Mouse (Mus musculus) adrenal gland, adult 18-20 months (tissue): ENCODE results near the gene Aff3. TPM values are rescaled to one million over a fixed set of nuclear protein-coding genes. Genes with fewer than 3 reads are reported as not detected.

Source experiments
- DNase-seq, 2 experiments: peaks; one replicate each; pipeline ENCODE4 v3.0.0; 2021 to 2022; ENCODE audit warnings: low spot score in 2 of 2
- total RNA-seq, 2 experiments: library from RNA; stranded (reverse); gene quantifications; 1 replicate in 1 of 2; 2 replicates in 1 of 2; pipeline ENCODE4 v1.2.3; 2021

Gene Aff3
- total RNA-seq, 2 experiments from 2014 or later = 2.2 to 2.8 TPM

GRCm38 (mm10) chr1:38547685-38548084 lies 117.1 kb downstream of the Aff3 start:
- DNase-seq = no peak

DNA sequence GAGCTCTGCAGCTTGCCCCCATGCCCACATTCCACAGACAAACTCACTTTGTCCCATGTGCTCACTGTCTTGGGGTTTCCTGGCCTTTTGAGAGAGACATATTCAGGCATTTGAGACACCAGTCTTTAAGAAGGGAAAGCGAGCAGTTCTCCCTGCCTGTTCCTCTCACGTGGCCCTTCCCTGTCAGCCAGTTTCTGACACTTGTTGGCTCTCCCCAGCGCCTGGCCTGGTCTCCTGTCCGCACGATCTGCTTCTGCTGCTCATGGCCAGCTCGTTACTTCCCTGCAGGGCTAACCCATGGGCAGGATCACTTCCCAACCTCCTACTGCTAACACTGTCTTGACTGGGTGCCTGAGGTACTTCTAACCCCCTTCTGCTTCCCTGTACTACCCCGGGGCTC lies 118.1 kb downstream of the Aff3 start:
- no peak for DNase-seq

GRCm38 (mm10) chr1:38545282-38545945 lies 119.3 kb downstream of the Aff3 start:
- no peak for DNase-seq

DNA sequence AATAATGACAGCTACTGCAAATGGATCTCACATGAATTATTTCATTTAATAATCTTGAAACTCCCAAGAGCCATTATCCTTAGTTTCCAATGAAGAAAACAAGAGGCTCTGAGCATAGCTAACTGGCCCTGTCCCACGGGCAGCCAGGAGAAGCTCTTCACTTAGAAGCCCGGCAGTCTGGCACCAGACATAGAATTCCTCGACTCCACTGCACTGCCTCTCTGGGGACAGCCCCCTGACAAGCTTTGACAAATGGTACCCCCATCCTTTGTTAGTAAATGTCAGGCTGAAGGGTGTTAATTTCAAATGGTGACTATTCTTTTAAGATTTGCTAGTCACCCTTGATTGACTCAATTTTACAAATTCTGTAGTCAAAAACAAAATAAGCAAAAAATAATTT lies 120.3 kb downstream of the Aff3 start:
- DNase-seq = no peak

DNA sequence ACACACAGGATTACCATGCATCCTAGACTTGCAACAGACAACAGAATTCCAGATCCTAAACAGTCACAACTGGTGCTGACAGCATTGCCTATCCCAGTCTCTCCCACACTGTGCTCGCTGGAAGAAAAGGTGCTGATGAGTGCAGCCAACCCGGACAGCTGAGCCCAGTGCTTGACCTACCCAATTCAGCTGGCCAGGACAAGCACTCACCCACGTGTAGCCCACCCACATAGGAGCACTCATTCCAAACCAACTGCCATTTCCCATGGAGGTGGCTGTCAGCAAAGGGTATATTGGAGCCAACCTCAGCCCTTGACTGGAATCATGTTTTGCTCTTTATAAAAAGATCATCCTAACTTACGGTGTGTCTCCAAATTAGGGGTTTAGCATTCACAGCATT lies 123.2 kb downstream of the Aff3 start:
- DNase-seq = no peak

- DNase-seq = no peak
Observed at GRCm38 (mm10) chr1:38536929-38537540, 127.7 kb downstream of the Aff3 start.

- no peak for DNase-seq
Observed at GRCm38 (mm10) chr1:38532581-38532980, 132.2 kb downstream of the Aff3 start.

- DNase-seq = no peak
Observed at GRCm38 (mm10) chr1:38528607-38529006, 136.1 kb downstream of the Aff3 start.

DNA sequence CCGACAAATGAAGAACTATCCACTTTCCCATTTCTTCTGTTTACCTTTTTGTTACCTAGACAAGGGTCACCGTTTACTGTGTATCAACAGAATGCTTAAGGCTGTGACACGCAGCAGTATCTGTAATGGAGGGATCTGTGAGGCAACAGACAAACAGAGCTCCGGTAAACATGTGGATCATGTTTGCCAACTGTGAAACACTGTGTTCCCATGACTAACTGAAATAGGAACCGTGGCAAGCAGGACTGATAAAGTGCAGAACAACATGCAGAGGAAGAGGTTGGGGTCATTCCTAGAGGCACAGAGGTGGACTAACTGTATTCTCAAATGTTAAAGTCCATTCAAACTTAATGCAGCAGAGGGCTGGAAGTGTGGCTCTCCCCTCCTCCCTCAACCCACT lies 138.2 kb downstream of the Aff3 start:
- no peak for DNase-seq

- no peak for DNase-seq
Observed at GRCm38 (mm10) chr1:38521651-38522050, 143.1 kb downstream of the Aff3 start.

- DNase-seq = no peak
Observed at GRCm38 (mm10) chr1:38516225-38516624, 148.5 kb downstream of the Aff3 start.

DNA sequence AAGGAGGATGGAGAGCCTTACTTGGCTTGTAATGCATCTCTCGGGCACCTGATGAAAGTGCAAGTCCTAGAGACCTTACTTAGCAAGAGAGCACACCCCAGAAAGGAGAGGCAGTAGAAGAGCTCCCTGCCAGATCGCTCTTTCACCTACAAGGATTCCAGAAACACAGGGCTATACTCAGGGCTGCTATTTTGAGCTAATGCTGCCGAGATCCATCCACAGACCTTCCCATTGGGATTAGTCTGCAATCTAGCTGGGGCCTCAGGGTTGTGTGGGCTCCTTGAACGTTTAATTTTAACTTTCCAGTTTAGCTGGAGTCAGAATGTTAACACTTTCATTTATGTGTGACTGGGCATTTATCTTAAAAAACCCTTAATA lies 150.1 kb downstream of the Aff3 start:
- DNase-seq = no peak

DNA sequence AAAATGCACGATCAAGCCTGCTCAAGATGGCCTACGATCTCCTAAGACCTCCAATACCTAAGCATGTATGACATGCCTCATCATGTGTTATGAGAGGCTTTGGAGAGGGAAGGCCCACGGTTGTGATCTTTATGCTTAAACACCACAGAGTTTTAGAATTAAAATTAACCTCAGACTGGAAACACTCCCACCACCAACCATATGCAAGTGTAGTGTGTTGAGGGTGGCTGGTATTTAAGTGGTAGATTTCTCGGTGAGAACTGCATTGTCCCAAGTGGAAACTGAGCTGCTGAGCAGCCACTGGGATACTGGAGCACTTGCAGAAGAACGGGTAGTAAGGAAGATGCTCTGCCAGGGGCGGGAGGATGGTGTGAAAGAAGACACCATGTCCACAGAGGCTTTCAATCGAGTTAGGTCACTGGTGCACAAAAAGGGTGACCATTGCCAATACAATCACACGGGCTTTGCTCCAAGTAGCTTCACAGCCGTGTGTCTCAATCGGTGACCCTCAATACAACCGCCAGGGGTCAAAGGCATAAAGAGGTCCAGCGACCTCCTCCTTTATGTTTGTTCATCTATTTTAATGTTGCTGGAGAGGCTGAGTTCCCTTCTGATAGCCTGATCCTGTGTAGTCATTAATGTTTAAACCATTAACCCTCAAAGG lies 150.7 kb downstream of the Aff3 start:
- no peak for DNase-seq

DNA sequence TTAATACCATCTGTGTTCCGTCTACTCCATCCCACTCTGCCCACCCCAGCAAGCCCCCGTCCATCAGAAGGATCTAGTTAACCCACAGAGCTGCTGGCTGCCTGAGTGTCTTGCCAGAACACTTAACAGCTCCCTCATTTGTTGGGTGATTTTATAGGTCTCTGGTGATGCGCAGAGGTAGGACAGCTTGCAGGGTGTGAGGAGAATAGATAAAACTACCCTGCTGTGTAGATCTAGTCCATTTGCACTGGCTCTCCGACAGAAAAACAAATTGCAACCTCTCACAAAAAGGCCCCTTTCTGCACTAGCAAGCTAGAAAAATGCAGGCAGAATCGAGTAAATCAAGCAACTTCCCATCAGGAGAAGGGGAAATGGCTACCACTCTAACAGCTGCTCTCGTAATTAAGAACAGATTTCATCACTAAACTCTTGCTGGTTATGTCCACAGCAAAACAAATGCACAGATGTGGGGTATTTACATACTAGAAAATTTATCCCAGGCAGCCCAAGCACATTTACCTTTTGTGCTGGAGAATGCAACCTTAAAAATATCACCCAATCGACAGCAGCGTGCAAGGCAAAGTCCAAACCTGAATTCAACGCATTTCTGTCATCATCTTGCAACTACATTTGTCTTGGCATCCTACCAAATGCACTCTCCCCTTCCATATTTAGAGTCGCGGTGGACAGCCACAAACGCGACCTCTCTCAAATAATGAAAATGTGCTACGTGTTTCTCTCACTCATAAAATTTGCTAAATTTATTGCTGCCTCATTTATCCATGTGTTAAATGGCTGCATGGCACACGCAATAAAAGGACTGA lies 152.3 kb downstream of the Aff3 start:
- no peak for DNase-seq

DNA sequence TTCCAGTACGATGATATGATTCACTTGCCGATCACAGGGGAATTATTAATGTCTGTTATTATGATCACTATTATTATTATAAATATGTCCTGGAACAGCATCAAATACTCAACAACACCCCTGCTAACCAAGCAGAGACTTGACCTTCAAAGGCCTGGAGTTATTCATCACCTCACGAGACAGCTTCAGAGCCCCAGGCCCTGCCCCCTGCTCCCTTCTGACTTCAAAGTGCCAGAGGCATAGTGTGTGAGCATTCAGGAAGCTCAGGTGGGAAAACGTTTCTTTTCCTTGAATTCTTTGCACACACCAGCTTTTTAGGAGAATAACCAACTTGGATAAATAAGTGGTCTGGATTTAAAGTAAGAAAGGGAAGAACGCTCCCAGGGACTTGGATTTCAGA lies 153.7 kb downstream of the Aff3 start:
- DNase-seq = no peak

DNA sequence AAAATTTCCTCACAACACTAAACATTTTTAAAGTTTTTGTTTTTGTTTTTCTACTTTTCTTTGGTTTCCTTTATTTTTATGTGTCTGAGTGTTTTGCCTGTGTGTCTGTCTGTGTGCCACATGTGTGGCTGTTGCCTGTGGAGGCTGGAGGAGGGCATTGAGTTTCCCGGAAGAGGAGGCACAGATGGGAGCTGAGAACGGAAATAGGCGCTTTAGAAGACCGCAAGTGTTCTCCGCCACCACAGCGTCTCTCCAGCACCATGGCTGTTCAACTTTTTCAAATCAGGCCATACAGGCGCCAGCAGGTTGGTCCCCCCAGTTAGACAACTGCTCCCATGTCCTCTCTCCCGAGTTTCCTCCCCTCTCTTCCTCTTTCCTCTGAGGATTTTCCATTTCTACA lies 155.5 kb downstream of the Aff3 start:
- DNase-seq = no peak

- no peak for DNase-seq
Observed at GRCm38 (mm10) chr1:38507636-38508179, 157.0 kb downstream of the Aff3 start.

- DNase-seq = no peak
Observed at GRCm38 (mm10) chr1:38506396-38506795, 158.4 kb downstream of the Aff3 start.

DNA sequence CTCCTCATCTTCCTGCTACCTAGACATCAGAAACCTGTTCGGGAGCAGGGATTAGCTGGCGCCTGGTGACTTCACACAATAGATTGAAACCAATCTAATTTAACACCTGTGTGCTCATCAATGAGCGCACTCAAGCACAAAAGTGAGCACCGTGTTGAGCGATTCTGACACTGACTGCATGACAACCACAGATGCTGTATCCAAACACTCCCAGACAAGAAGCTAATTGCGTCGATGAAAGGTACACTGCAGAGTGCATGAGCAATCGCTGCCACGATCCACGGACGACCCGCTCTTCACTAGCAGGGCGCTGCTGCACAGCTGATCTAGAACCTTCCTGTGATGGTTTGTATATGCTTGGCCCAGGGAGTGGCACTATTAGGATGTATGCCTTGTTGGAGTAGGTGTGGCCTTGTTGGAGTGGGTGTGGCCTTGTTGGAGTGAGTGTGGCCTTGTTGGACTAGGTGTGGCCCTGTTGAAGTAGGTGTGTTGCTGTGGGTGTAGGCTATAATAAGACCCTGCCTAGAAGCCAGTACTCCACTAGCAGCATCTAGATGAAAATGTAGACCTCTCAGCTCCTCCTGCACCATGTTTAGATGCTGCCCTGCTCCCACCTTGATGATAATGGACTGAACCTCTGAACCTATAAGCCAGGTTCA lies 161.2 kb downstream of the Aff3 start:
- no peak for DNase-seq

GRCm38 (mm10) chr1:38502797-38503196 lies 162.0 kb downstream of the Aff3 start:
- DNase-seq = no peak

- DNase-seq = no peak
Observed at GRCm38 (mm10) chr1:38501231-38501630, 163.5 kb downstream of the Aff3 start.
